Mouse (Mus musculus) intestine, embryonic 14.5 days (tissue): Measurements from ENCODE around the gene Scap. TPM values are rescaled to one million over a fixed set of nuclear protein-coding genes. Genes with fewer than 3 reads are reported as not detected.

Experiments
- polyA plus RNA-seq: library from polyadenylated mRNA; unstranded; fragments of >200 nt; fragmentation: Nextera tagmentation; extraction: Ambion mirVana; gene quantifications from 2 replicates; pipeline ENCODE4 v1.2.1, GENCODE M21; 2014

Scap gene
- polyA plus RNA-seq, 1 experiment from 2014 or later = 28.7 TPM

Other genes starting within 250 kb of the Scap start
- gene Smarcc1, start 215.6 kb upstream of the Scap start, polyA plus RNA-seq = 125 and 127 TPM in 2 replicates
- 123 and 134 TPM in 2 replicates for gene Dhx30, start 215.5 kb upstream of the Scap start, polyA plus RNA-seq
- gene Cspg5, start 89.5 kb upstream of the Scap start, polyA plus RNA-seq = 2.6 and 3.5 TPM in 2 replicates
- gene Elp6, start 28.1 kb upstream of the Scap start, polyA plus RNA-seq = 26.8 and 30.1 TPM in 2 replicates
- gene Ptpn23, start 74.9 kb downstream of the Scap start, polyA plus RNA-seq = 17.6 and 18.7 TPM in 2 replicates
- 0.34 and 1.4 TPM in 2 replicates for gene Ngp, start 86.5 kb downstream of the Scap start, polyA plus RNA-seq
- gene Klhl18, start 143.4 kb downstream of the Scap start, polyA plus RNA-seq = 7.6 and 9.1 TPM in 2 replicates
- 1.3 and 1.4 TPM in 2 replicates for gene Kif9, start 143.7 kb downstream of the Scap start, polyA plus RNA-seq
- 49.7 and 55.2 TPM in 2 replicates for gene Setd2, start 199.3 kb downstream of the Scap start, polyA plus RNA-seq